Comparison of ENCODE assay signal across 8 mouse cellular contexts in the genomic region with DNA sequence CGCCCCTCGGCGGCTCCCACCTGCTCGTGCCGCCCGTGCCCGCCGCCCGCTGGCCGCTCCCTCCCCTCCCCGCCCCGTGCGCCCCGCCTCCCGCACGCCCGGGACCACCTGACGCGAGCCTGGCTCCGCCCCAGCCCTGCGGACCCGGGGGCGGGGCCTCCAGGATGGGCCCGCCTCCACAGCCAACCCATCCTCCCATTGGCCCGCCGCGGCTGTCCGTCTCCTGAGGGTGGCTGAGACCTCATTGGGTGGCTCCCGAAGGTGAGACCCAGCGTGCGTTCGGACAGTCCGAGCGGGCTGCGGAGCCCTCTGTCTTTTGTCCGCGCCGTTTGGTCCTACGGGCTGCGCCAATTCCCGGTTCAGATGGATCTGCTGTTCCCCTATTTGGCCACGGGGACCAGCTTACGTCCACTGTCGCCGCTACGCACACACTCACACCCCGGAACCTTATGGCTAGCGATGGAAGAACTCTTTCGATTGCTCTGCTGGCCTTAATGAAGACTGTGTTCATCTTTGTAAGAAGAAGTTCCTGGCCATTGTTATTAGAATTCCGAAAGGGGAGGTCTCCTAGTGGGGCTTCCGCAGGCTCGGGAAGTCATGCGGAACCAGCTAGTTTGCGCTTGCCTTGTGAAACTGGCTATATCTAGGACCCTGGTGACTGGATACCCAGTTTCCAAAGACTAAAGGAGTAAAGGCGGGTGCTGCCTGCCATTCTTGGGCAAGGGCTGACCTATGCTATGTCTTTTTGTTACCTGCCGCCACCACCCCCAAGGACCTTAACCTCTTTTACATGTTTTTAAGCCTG. TPM values are rescaled to one million over a fixed set of nuclear protein-coding genes. Genes with fewer than 3 reads are reported as not detected.
DNase-seq lines count a peak whose midpoint lies in the region; ATAC-seq and TF ChIP-seq lines count a peak whose summit lies in the region.

Gene Map3k9 (minus strand): TSS at position 71 of the 805 bp plus-strand sequence.

- H3K27ac ChIP-seq in CH12.LX (ENCODE audit: insufficient read depth, low read depth) = no peak within 1 kb of the TSS
- peak within 1 kb of the TSS; percentile 62 for H3K27ac ChIP-seq in forebrain, embryonic 15.5 days (replicated peaks)
- H3K27ac ChIP-seq in liver, postnatal 0 days (ENCODE audit: low read depth) = peak within 1 kb of the TSS; percentile 41; the same call in 1 of the 2 replicates
- H3K27ac ChIP-seq in neural tube, embryonic 13.5 days (replicated peaks) = peak within 1 kb of the TSS; percentile 80

- intact Hi-C loops in heart, postnatal 25 days (cut with DNase I) = no loop called here

- H3K27me3 ChIP-seq in CH12.LX (replicated peaks) = peaks cover 48% of the 10 kb centered on the region
- 0 out of 2 replicates have a peak, but pooled peaks cover 5% of the 10 kb centered on the region for H3K27me3 ChIP-seq in forebrain, embryonic 15.5 days
- peaks cover 53% of the 10 kb centered on the region for H3K27me3 ChIP-seq in liver, postnatal 0 days (ENCODE audit: insufficient read depth, low read length)
- H3K27me3 ChIP-seq in neural tube, embryonic 13.5 days = peaks cover 26% of the 10 kb centered on the region

- peak within 1 kb of the TSS; percentile 87 for H3K4me2 ChIP-seq in CH12.LX (ENCODE audit: insufficient read depth, low read depth, poor library complexity, severe bottlenecking)
- peak within 1 kb of the TSS; percentile 74 for H3K4me2 ChIP-seq in forebrain, embryonic 15.5 days (replicated peaks)
- peak within 1 kb of the TSS; percentile 86 for H3K4me2 ChIP-seq in liver, postnatal 0 days (ENCODE audit: low read depth, low read length)
- peak within 1 kb of the TSS; percentile 67 for H3K4me2 ChIP-seq in neural tube, embryonic 13.5 days

- in situ Hi-C loops in CH12.LX (cut with MboI; ENCODE audit: low pct_ligation_motif_present, low pct_unique_long_range_greater_than_20kb, low sequenced_read_pairs) = loop anchor here (10.0 kb wide), 1 partner anchor 47 kb away; no protein-coding TSS in a partner anchor

- WGBS in forebrain, embryonic 15.5 days = under 1% methylated on average over 44 of the region's 56 CpGs
- WGBS in liver, postnatal 0 days (ENCODE audit: insufficient replicate concordance) = 2% methylated on average over 33 of the region's 56 CpGs
- WGBS in neural tube, embryonic 13.5 days = under 1% methylated on average over 43 of the region's 56 CpGs

- peak within 1 kb of the TSS; percentile 47 to 70 (median 55) for H3K4me3 ChIP-seq in CH12.LX (replicated peaks in 1 of 3; ENCODE audit: low read depth in 2 of 3, low read length in 2 of 3, poor library complexity in 1 of 3)
- peak within 1 kb of the TSS; percentile 74 for H3K4me3 ChIP-seq in forebrain, embryonic 15.5 days
- peak within 1 kb of the TSS; percentile 54 for H3K4me3 ChIP-seq in liver, postnatal 0 days (ENCODE audit: low read depth, low read length)
- peak within 1 kb of the TSS; percentile 82 for H3K4me3 ChIP-seq in neural tube, embryonic 13.5 days

- peaks cover 10 to 14% of the 10 kb centered on the region in 2 experiments for H3K4me1 ChIP-seq in CH12.LX (ENCODE audit: control insufficient read depth in 1 of 2, insufficient read depth in 2 of 2)
- H3K4me1 ChIP-seq in forebrain, embryonic 15.5 days = peaks cover 27% of the 10 kb centered on the region
- H3K4me1 ChIP-seq in liver, postnatal 0 days (ENCODE audit: insufficient read depth) = peaks cover 11% of the 10 kb centered on the region
- peaks cover 28% of the 10 kb centered on the region for H3K4me1 ChIP-seq in neural tube, embryonic 13.5 days (replicated peaks)

- no peaks in the 10 kb centered on the region for H3K36me3 ChIP-seq in CH12.LX (replicated peaks in 1 of 2; ENCODE audit: control insufficient read depth in 1 of 2, insufficient read depth in 1 of 2, low read length in 1 of 2)
- no peaks in the 10 kb centered on the region for H3K36me3 ChIP-seq in forebrain, embryonic 15.5 days
- H3K36me3 ChIP-seq in liver, postnatal 0 days (replicated peaks; ENCODE audit: insufficient read depth, low read length) = no peaks in the 10 kb centered on the region
- no peaks in the 10 kb centered on the region for H3K36me3 ChIP-seq in neural tube, embryonic 13.5 days

- peaks cover 3% of the 10 kb centered on the region for H3K9me3 ChIP-seq in CH12.LX (replicated peaks; ENCODE audit: low read length)
- H3K9me3 ChIP-seq in forebrain, embryonic 15.5 days = no peaks in the 10 kb centered on the region
- no peaks in the 10 kb centered on the region for H3K9me3 ChIP-seq in liver, postnatal 0 days (ENCODE audit: low read length)
- H3K9me3 ChIP-seq in neural tube, embryonic 13.5 days = no peaks in the 10 kb centered on the region

- no peak for TF ChIP-seq RAD21 in CH12.LX (IDR thresholded peaks at IDR 0.05; ENCODE audit: low read depth, low read length)

- H3K79me2 ChIP-seq in CH12.LX (replicated peaks; ENCODE audit: control insufficient read depth, extremely low read depth, insufficient read depth, poor library complexity, severe bottlenecking) = no peaks in the 10 kb centered on the region

- H3K9ac ChIP-seq in CH12.LX (ENCODE audit: insufficient read depth, low read depth) = peak within 1 kb of the TSS; percentile 15; the same call in 1 of the 2 replicates
- H3K9ac ChIP-seq in forebrain, embryonic 15.5 days (replicated peaks) = peak within 1 kb of the TSS; percentile 77
- peak within 1 kb of the TSS; percentile 54 for H3K9ac ChIP-seq in liver, postnatal 0 days (replicated peaks)
- H3K9ac ChIP-seq in neural tube, embryonic 13.5 days = peak within 1 kb of the TSS; percentile 89

- peak; percentile 74 for DNase-seq in CH12.LX (ENCODE audit: extremely low read depth)
- peak; percentile 97 for DNase-seq in cerebellum, adult 11-12 months
- DNase-seq in heart, postnatal 25 days (ENCODE audit: low spot score) = peak; percentile 80
- DNase-seq in layer of hippocampus, adult 11-12 months (ENCODE audit: low spot score) = peak; percentile 95
- peak; percentile 91 for DNase-seq in liver, postnatal 0 days
- DNase-seq in telencephalon, adult 2 months (ENCODE audit: low read depth, low spot score) = peak; percentile 77

- no peak for TF ChIP-seq EP300 in CH12.LX (IDR thresholded peaks at IDR 0.05; ENCODE audit: low read length)
- no peak for TF ChIP-seq EP300 in liver, postnatal 0 days (IDR thresholded peaks at IDR 0.05; ENCODE audit: low read depth)

- dilution Hi-C loops in CH12.LX (cut with MboI; ENCODE audit: extremely low pct_ligation_motif_present, extremely low pct_unique_long_range_greater_than_20kb, low sequenced_read_pairs) = no loop called here

- peak; percentile 82 for TF ChIP-seq POLR2A in CH12.LX (IDR thresholded peaks at IDR 0.05; ENCODE audit: low read depth, low read length)

- peak; percentile 97 for ATAC-seq in forebrain, embryonic 15.5 days (replicated peaks)
- peak; percentile 95 for ATAC-seq in liver, postnatal 0 days
- ATAC-seq in neural tube, embryonic 13.5 days (ENCODE audit: low read depth) = peak; percentile 98

- no peak for TF ChIP-seq CTCF in CH12.LX (conservative IDR thresholded peaks at IDR 0.05 in 1 of 2, IDR thresholded peaks at IDR 0.05 in 1 of 2; ENCODE audit: low read depth in 2 of 2, low read length in 2 of 2)
- no peak; the same call in 1 of the 2 replicates for TF ChIP-seq CTCF in liver, postnatal 0 days (IDR thresholded peaks at IDR 0.05; ENCODE audit: low read depth)

TF ChIP-seq in CH12.LX, 34 proteins besides CTCF, POLR2A, EP300 and RAD21 (continues in another document):
- TF ChIP-seq KAT2A (IDR thresholded peaks at IDR 0.05; ENCODE audit: insufficient replicate concordance, low read length) (no peak), PAX5 (IDR thresholded peaks at IDR 0.05; ENCODE audit: low read length) (no peak), IRF4 (IDR thresholded peaks at IDR 0.05; ENCODE audit: low read depth, low read length) (no peak), NRF1 (IDR thresholded peaks at IDR 0.05; ENCODE audit: low read depth, low read length) (peak; percentile 6; the same call in 1 of the 2 replicates), MAX (IDR thresholded peaks at IDR 0.05; ENCODE audit: low read length) (peak; percentile 72), ZMIZ1 (IDR thresholded peaks at IDR 0.05; ENCODE audit: low read depth, low read length) (peak; percentile 55; the same call in 1 of the 2 replicates), USF2 (conservative IDR thresholded peaks at IDR 0.05; ENCODE audit: low read depth, low read length) (no peak), HCFC1 (IDR thresholded peaks at IDR 0.05; ENCODE audit: low read depth, low read length) (no peak), UBTF (IDR thresholded peaks at IDR 0.05; ENCODE audit: low read depth, low read length) (no peak), CHD2 (IDR thresholded peaks at IDR 0.05; ENCODE audit: low read length) (no peak), NELFE (IDR thresholded peaks at IDR 0.05; ENCODE audit: low read depth, low read length) (0 out of 2 replicates have a peak, but pooled peaks have one; percentile 35), RCOR1 (conservative IDR thresholded peaks at IDR 0.05; ENCODE audit: low read depth, low read length) (no peak), ELF1 (IDR thresholded peaks at IDR 0.05; ENCODE audit: low read depth, low read length) (no peak; the same call in 1 of the 2 replicates), CHD1 (IDR thresholded peaks at IDR 0.05; ENCODE audit: low read depth, low read length) (no peak), BHLHE40 (IDR thresholded peaks at IDR 0.05; ENCODE audit: low read depth, low read length) (peak; percentile 65), ETS1 (conservative IDR thresholded peaks at IDR 0.05; ENCODE audit: low read depth, low read length) (no peak), USF1 (IDR thresholded peaks at IDR 0.05; ENCODE audit: low read depth, low read length) (peak; percentile 49), JUND (conservative IDR thresholded peaks at IDR 0.05; ENCODE audit: low read depth, low read length) (no peak), GABPA (IDR thresholded peaks at IDR 0.05; ENCODE audit: insufficient replicate concordance, low read depth, low read length) (no peak), SIN3A (IDR thresholded peaks at IDR 0.05; ENCODE audit: low read length) (no peak), MAFK (IDR thresholded peaks at IDR 0.05; ENCODE audit: insufficient replicate concordance, low read length) (no peak), MAZ (IDR thresholded peaks at IDR 0.05; ENCODE audit: low read depth, low read length) (no peak), MEF2A (IDR thresholded peaks at IDR 0.05; ENCODE audit: borderline replicate concordance, low read depth, low read length) (0 out of 2 replicates have a peak, but pooled peaks have one; percentile 35)

RNA-seq across cellular contexts. Expression of gene Map3k9, which starts in this region (rescaled TPM):
- total RNA-seq in CH12.LX (2012; rRNA removed) (0.34 and 0.38 TPM in 2 replicates), CH12.LX (2014; rRNA removed) (not detected in 2 replicates)
- 0.10 and 0.13 TPM in 2 replicates for polyA plus RNA-seq in CH12.LX (2012; ENCODE audit: insufficient read length, low read depth)
- polyA plus RNA-seq in forebrain, embryonic 15.5 days (2015; fragmentation: Nextera tagmentation; extraction: Ambion mirVana) = 7.1 and 7.9 TPM in 2 replicates
- under 1 TPM; 0.25 to 0.29 TPM for total RNA-seq in heart, postnatal 25 days (2021)
- 0.19 and 0.27 TPM in 2 replicates for polyA plus RNA-seq in liver, postnatal 0 days (2015; fragmentation: Nextera tagmentation; extraction: Ambion mirVana)
- polyA plus RNA-seq in neural tube, embryonic 13.5 days (2015; fragmentation: Nextera tagmentation; extraction: Ambion mirVana) = 8.1 and 9.4 TPM in 2 replicates

Comparison
In these comparisons a context has a peak if more than half of its experiments do, and no peak if none do; other contexts are left out.
1. Peak in DNase-seq, H3K4me3 ChIP-seq, H3K9ac ChIP-seq and H3K4me2 ChIP-seq in CH12.LX; RNA of the gene not detected or under 1 TPM.
2. Peak in DNase-seq in heart, postnatal 25 days; RNA of the gene not detected or under 1 TPM.
3. Peak in DNase-seq, ATAC-seq, H3K4me3 ChIP-seq, H3K27ac ChIP-seq, H3K9ac ChIP-seq and H3K4me2 ChIP-seq in liver, postnatal 0 days; RNA of the gene not detected or under 1 TPM.
4. H3K9ac ChIP-seq: peak in every context shown above with its lines; median percentile 89 in neural tube, embryonic 13.5 days; 77 in forebrain, embryonic 15.5 days; 54 in liver, postnatal 0 days; 15 in CH12.LX.